ENCODE assay signal across 8 mouse cellular contexts in genomic region chr3:95957359-95958148, GRCm38 (mm10). TPM values are rescaled to one million over a fixed set of nuclear protein-coding genes. Genes with fewer than 3 reads are reported as not detected.
DNase-seq lines count a peak whose midpoint lies in the region; ATAC-seq and TF ChIP-seq lines count a peak whose summit lies in the region.

No protein-coding gene starts in this region.

- no peaks in the 10 kb centered on the region for H3K9me3 ChIP-seq in lung, embryonic 14.5 days (ENCODE audit: low read depth, low read length)
- H3K9me3 ChIP-seq in stomach, embryonic 14.5 days (ENCODE audit: control insufficient read depth, low read depth, low read length): no peaks in the 10 kb centered on the region

- H3K4me2 ChIP-seq in lung, embryonic 14.5 days: no peak overlapping the region
- H3K4me2 ChIP-seq in stomach, embryonic 14.5 days (replicated peaks; ENCODE audit: low read depth, low read length): no peak overlapping the region

- no peaks in the 10 kb centered on the region for H3K4me1 ChIP-seq in lung, embryonic 14.5 days (ENCODE audit: insufficient read depth)
- no peaks in the 10 kb centered on the region for H3K4me1 ChIP-seq in lung, adult 2 months (ENCODE audit: control insufficient read depth, insufficient read depth, low read length)
- 0 out of 2 replicates have a peak, but pooled peaks cover 4% of the 10 kb centered on the region for H3K4me1 ChIP-seq in stomach, embryonic 14.5 days (ENCODE audit: control insufficient read depth, insufficient read depth, low read length)

- peak overlapping the region; percentile 72 for H3K27ac ChIP-seq in lung, embryonic 14.5 days (ENCODE audit: low read depth)
- H3K27ac ChIP-seq in stomach, embryonic 14.5 days (ENCODE audit: low read length): 0 out of 2 replicates have a peak overlapping the region, but pooled peaks have one; percentile 3

- no peaks in the 10 kb centered on the region for H3K27me3 ChIP-seq in lung, embryonic 14.5 days (ENCODE audit: insufficient read depth, low read length)
- no peaks in the 10 kb centered on the region for H3K27me3 ChIP-seq in stomach, embryonic 14.5 days (ENCODE audit: control insufficient read depth, insufficient read depth, low read length)

- no peak overlapping the region for H3K4me3 ChIP-seq in lung, embryonic 14.5 days (ENCODE audit: low read depth, low read length)
- H3K4me3 ChIP-seq in lung, adult 2 months (replicated peaks; ENCODE audit: extremely low read depth, low read depth, low read length): no peak overlapping the region
- H3K4me3 ChIP-seq in stomach, embryonic 14.5 days (ENCODE audit: low read depth, low read length): no peak overlapping the region

- 28% methylated on average over 8 of the region's 8 CpGs for WGBS in lung, embryonic 14.5 days
- WGBS in lung, adult 2 months: 26% methylated on average over 8 of the region's 8 CpGs
- WGBS in stomach, embryonic 14.5 days: 62% methylated on average over 8 of the region's 8 CpGs

- TF ChIP-seq CTCF in lung, embryonic 14.5 days (IDR thresholded peaks at IDR 0.05; ENCODE audit: low read depth): no peak
- TF ChIP-seq CTCF in lung, adult 2 months (IDR thresholded peaks at IDR 0.05; ENCODE audit: insufficient read depth, low read length): no peak

- no peak for TF ChIP-seq POLR2A in lung, adult 2 months (IDR thresholded peaks at IDR 0.05; ENCODE audit: borderline replicate concordance, extremely low read depth, low read depth, low read length)

- peak; percentile 63 for DNase-seq in adrenal gland, postnatal 14 days
- no peak for DNase-seq in adrenal gland, adult 18-20 months (ENCODE audit: low spot score in 2 of 2)
- DNase-seq in lung, embryonic 14.5 days: peak; percentile 88
- no peak for DNase-seq in lung, adult 2 months
- DNase-seq in layer of hippocampus, adult 18-20 months (ENCODE audit: low spot score in 2 of 2): peak; percentile 29 to 81
- no peak for DNase-seq in embryo, embryonic 11 days
- no peak for DNase-seq in ovary, postnatal 36 days (ENCODE audit: low spot score)

- peak; percentile 46 for ATAC-seq in lung, embryonic 14.5 days (ENCODE audit: insufficient read depth)
- no peak for ATAC-seq in stomach, embryonic 14.5 days (ENCODE audit: insufficient number of reproducible peaks, insufficient read depth, low FRiP score, low read depth)

- H3K9ac ChIP-seq in lung, embryonic 14.5 days: no peak overlapping the region
- H3K9ac ChIP-seq in stomach, embryonic 14.5 days (replicated peaks; ENCODE audit: low read depth, low read length): no peak overlapping the region

- no peaks in the 10 kb centered on the region for H3K36me3 ChIP-seq in lung, embryonic 14.5 days (ENCODE audit: insufficient read depth)
- H3K36me3 ChIP-seq in stomach, embryonic 14.5 days (ENCODE audit: control insufficient read depth, insufficient read depth, low read length): no peaks in the 10 kb centered on the region

RNA-seq across cellular contexts. Expression of gene Anp32e, which starts 28.5 kb away (rescaled TPM):
- 94.6 and 102 TPM in 2 replicates for total RNA-seq in adrenal gland, postnatal 14 days (2021)
- total RNA-seq in adrenal gland, adult 18-20 months (2021): 100 to 1,000 TPM in 1 of 2 experiments, 10 to 100 TPM in 1; 92.2 to 101 TPM
- polyA plus RNA-seq in lung, embryonic 14.5 days (2014; fragmentation: Nextera tagmentation; extraction: Ambion mirVana): 80.5 and 84.0 TPM in 2 replicates
- polyA plus RNA-seq in lung, adult 2 months (2012; rRNA removed): 11.4 and 17.4 TPM in 2 replicates
- 10 to 100 TPM; 88.3 to 89.6 TPM for total RNA-seq in layer of hippocampus, adult 18-20 months (2021)
- 54.2 and 61.7 TPM in 2 replicates for polyA plus RNA-seq in stomach, embryonic 14.5 days (2014; fragmentation: Nextera tagmentation; extraction: Ambion mirVana)

RNA-seq across cellular contexts. Expression of gene Plekho1, which starts 38.2 kb away (rescaled TPM):
- total RNA-seq in adrenal gland, postnatal 14 days (2021): 29.4 and 47.2 TPM in 2 replicates
- 10 to 100 TPM; 20.9 to 32.2 TPM for total RNA-seq in adrenal gland, adult 18-20 months (2021)
- 36.7 and 37.0 TPM in 2 replicates for polyA plus RNA-seq in lung, embryonic 14.5 days (2014; fragmentation: Nextera tagmentation; extraction: Ambion mirVana)
- 55.7 and 82.7 TPM in 2 replicates for polyA plus RNA-seq in lung, adult 2 months (2012; rRNA removed)
- 10 to 100 TPM; 40.5 to 42.5 TPM for total RNA-seq in layer of hippocampus, adult 18-20 months (2021)
- polyA plus RNA-seq in stomach, embryonic 14.5 days (2014; fragmentation: Nextera tagmentation; extraction: Ambion mirVana): 31.3 and 36.3 TPM in 2 replicates

RNA-seq across cellular contexts. Expression of gene Car14, which starts 53.1 kb away (rescaled TPM):
- total RNA-seq in adrenal gland, postnatal 14 days (2021): 20.1 and 20.3 TPM in 2 replicates
- total RNA-seq in adrenal gland, adult 18-20 months (2021): 1 to 10 TPM; 1.1 to 3.6 TPM
- 10.4 and 12.5 TPM in 2 replicates for polyA plus RNA-seq in lung, embryonic 14.5 days (2014; fragmentation: Nextera tagmentation; extraction: Ambion mirVana)
- polyA plus RNA-seq in lung, adult 2 months (2012; rRNA removed): 28.8 and 36.1 TPM in 2 replicates
- total RNA-seq in layer of hippocampus, adult 18-20 months (2021): 10 to 100 TPM in 1 of 2 experiments, 1 to 10 TPM in 1; 9.9 to 10.8 TPM
- 2.9 and 3.3 TPM in 2 replicates for polyA plus RNA-seq in stomach, embryonic 14.5 days (2014; fragmentation: Nextera tagmentation; extraction: Ambion mirVana)

Comparison
In these comparisons a context has a peak if more than half of its experiments do, and no peak if none do; other contexts are left out.
1. DNase-seq: peak in adrenal gland, postnatal 14 days (single experiment), lung, embryonic 14.5 days (single experiment) and layer of hippocampus, adult 18-20 months (2 of 2); none in adrenal gland, adult 18-20 months (0 of 2), lung, adult 2 months (single experiment), embryo, embryonic 11 days (single experiment) and ovary, postnatal 36 days (single experiment).